Mouse (Mus musculus) spleen, adult 2 months (tissue): ENCODE measurements at regions not wholly inside any gene's neighbourhood (a gene's known extent, or its start where the extent isn't known, plus 50 kb on each side); places are given as distances from the start of the nearest gene placed in this dataset.

ENCODE experiments used
- CTCF ChIP-seq: fragments of 200-500 bp; IDR thresholded peaks from 2 replicates; pipeline ENCODE4 v1.5.1; 2011; ENCODE audit warnings: mild to moderate bottlenecking, inconsistent platforms; ENCODE audit not compliant: insufficient read depth, insufficient read length, insufficient replicate concordance; ENCODE audit errors: extremely low read depth
- POLR2A ChIP-seq: fragments of 200-500 bp; IDR thresholded peaks from 2 replicates; pipeline ENCODE4 v1.6.1; 2011; ENCODE audit warnings: low read depth, low read length, inconsistent platforms

DNA sequence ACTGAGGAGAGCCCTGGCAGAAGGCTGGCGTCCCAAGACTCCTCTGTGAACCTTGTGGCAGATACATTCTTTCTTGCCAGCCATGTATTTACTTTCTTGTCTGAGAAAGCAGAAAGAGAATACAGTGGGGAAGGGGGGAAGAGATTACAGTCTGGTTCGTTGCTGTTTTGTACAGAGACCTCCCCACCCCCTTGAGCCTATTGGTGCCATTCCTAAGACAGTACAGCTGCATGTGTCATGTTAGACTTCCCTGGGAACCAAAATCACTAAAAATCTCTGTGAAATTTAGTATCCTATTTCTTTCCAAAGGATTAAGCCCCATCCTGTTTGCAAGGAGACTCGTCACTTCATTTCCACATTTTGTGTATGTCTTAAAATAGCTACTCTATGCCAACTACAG, 411.4 kb upstream of the Rgma start:
- TF ChIP-seq POLR2A = no peak
- no peak for TF ChIP-seq CTCF
